Mouse (Mus musculus): ENCODE measurements around the gene Zfp524. TPM values are rescaled to one million over a fixed set of nuclear protein-coding genes. Genes with fewer than 3 reads are reported as not detected.
A peak's percentile ranks its signal among the peaks of the same experiment; 100 is the strongest.

Zfp524 gene
- polyA plus RNA-seq, 1 experiment from 2014 or later, result 8.2 TPM

- peak; percentile 93 for DNase-seq (ENCODE audit: low spot score)
- Histone ChIP-seq H3K4me3 (peak within 1 kb of the TSS; percentile 81), H3K4me1 (peaks cover 4% of the 10 kb centered on the region; the same call in 1 of the 2 replicates), H3K36me3 (peaks cover 40% of the 10 kb centered on the region), H3K9me3 (replicated peaks) (0 out of 2 replicates have a peak, but pooled peaks cover 7% of the 10 kb centered on the region), H3K27ac (peak within 1 kb of the TSS; percentile 98), H3K27me3 (ENCODE audit: low read depth, poor library complexity, severe bottlenecking) (no peaks in the 10 kb centered on the region)
- under 1% methylated on average over 48 of the region's 48 CpGs for whole genome bisulfite sequencing
These were observed 24.0 kb downstream of the Zfp524 start, which contains the start of gene Zfp784 for GRCm38 (mm10) chr7:5038109-5038732. TSS of gene Zfp784 (minus strand) at chr7:5038446.

- Histone ChIP-seq H3K36me3 (peaks cover 33% of the 10 kb centered on the region), H3K4me3 (peak overlapping the region; percentile 81), H3K9me3 (replicated peaks) (0 out of 2 replicates have a peak, but pooled peaks cover 7% of the 10 kb centered on the region), H3K27me3 (ENCODE audit: low read depth, poor library complexity, severe bottlenecking) (no peaks in the 10 kb centered on the region), H3K4me1 (peaks cover 4% of the 10 kb centered on the region; the same call in 1 of the 2 replicates), H3K27ac (peak overlapping the region; percentile 98)
- 49% methylated on average over 5 of the region's 5 CpGs for WGBS
- DNase-seq (ENCODE audit: low spot score), result no peak
These were observed 24.7 kb downstream of the Zfp524 start for GRCm38 (mm10) chr7:5038940-5039339.

- 86% methylated on average over 2 of the region's 2 CpGs for WGBS
- Histone ChIP-seq H3K4me1 (no peaks in the 10 kb centered on the region), H3K27me3 (ENCODE audit: low read depth, poor library complexity, severe bottlenecking) (no peaks in the 10 kb centered on the region), H3K27ac (no peak overlapping the region), H3K4me3 (no peak overlapping the region), H3K36me3 (peaks cover 5% of the 10 kb centered on the region; the same call in 1 of the 2 replicates), H3K9me3 (replicated peaks) (no peaks in the 10 kb centered on the region)
- DNase-seq (ENCODE audit: low spot score), result no peak
These were observed 30.8 kb downstream of the Zfp524 start for GRCm38 (mm10) chr7:5044981-5045380.

- no peak overlapping the region for H3K27ac ChIP-seq
- H3K4me3 ChIP-seq, result no peak overlapping the region
- H3K27me3 ChIP-seq (ENCODE audit: low read depth, poor library complexity, severe bottlenecking), result no peaks in the 10 kb centered on the region
- H3K4me1 ChIP-seq, result peaks cover 7% of the 10 kb centered on the region
- no peaks in the 10 kb centered on the region for H3K9me3 ChIP-seq (replicated peaks)
- peaks cover 4% of the 10 kb centered on the region; the same call in 1 of the 2 replicates for H3K36me3 ChIP-seq
- 76% methylated on average over 2 of the region's 2 CpGs for WGBS
- DNase-seq (ENCODE audit: low spot score), result no peak
These were observed 31.9 kb downstream of the Zfp524 start for GRCm38 (mm10) chr7:5046112-5046511.

GRCm38 (mm10) chr7:5047313-5047712 is 33.1 kb downstream of the Zfp524 start:
- no peaks in the 10 kb centered on the region for H3K9me3 ChIP-seq (replicated peaks)
- H3K4me3 ChIP-seq, result no peak overlapping the region
- no peak overlapping the region for H3K27ac ChIP-seq
- 30% methylated on average over 2 of the region's 2 CpGs for WGBS
- H3K4me1 ChIP-seq, result peaks cover 16% of the 10 kb centered on the region
- no peak for DNase-seq (ENCODE audit: low spot score)
- peaks cover 8% of the 10 kb centered on the region for H3K27me3 ChIP-seq (ENCODE audit: low read depth, poor library complexity, severe bottlenecking)
- no peaks in the 10 kb centered on the region for H3K36me3 ChIP-seq

- Histone ChIP-seq H3K27me3 (ENCODE audit: low read depth, poor library complexity, severe bottlenecking) (peaks cover 50% of the 10 kb centered on the region), H3K4me3 (peak within 1 kb of the TSS; percentile 92)
- WGBS, result 2% methylated on average over 65 of the region's 65 CpGs
These were observed 37.3 kb downstream of the Zfp524 start, which contains the start of gene Zfp580 for GRCm38 (mm10) chr7:5051193-5052192. TSS of gene Zfp580 (plus strand) at chr7:5051538.

GRCm38 (mm10) chr7:5052438-5052837 is 38.2 kb downstream of the Zfp524 start:
- H3K9me3 ChIP-seq (replicated peaks), result no peaks in the 10 kb centered on the region; the same call in 1 of the 2 replicates
- H3K27ac ChIP-seq, result no peak overlapping the region
- peak overlapping the region; percentile 92 for H3K4me3 ChIP-seq
- no peak for DNase-seq (ENCODE audit: low spot score)
- WGBS, result 6% methylated on average over 12 of the region's 12 CpGs
- peaks cover 59% of the 10 kb centered on the region for H3K27me3 ChIP-seq (ENCODE audit: low read depth, poor library complexity, severe bottlenecking)
- no peaks in the 10 kb centered on the region for H3K36me3 ChIP-seq
- peaks cover 46% of the 10 kb centered on the region for H3K4me1 ChIP-seq

More at GRCm38 (mm10) chr7:5051193-5052192, 37.3 kb downstream of the Zfp524 start, which contains the start of gene Zfp580:
- no peaks in the 10 kb centered on the region for H3K9me3 ChIP-seq (replicated peaks)
- DNase-seq (ENCODE audit: low spot score), result peak; percentile 91
- peaks cover 37% of the 10 kb centered on the region for H3K4me1 ChIP-seq
- peak within 1 kb of the TSS; percentile 93 for H3K27ac ChIP-seq
- H3K36me3 ChIP-seq, result no peaks in the 10 kb centered on the region

GRCm38 (mm10) chr7:5052931-5053343 is 38.7 kb downstream of the Zfp524 start:
- peaks cover 48% of the 10 kb centered on the region for H3K4me1 ChIP-seq
- 4% methylated on average over 45 of the region's 45 CpGs for WGBS

GRCm38 (mm10) chr7:5053456-5054179 is 39.4 kb downstream of the Zfp524 start:
- no peaks in the 10 kb centered on the region; the same call in 1 of the 2 replicates for H3K9me3 ChIP-seq (replicated peaks)
- no peaks in the 10 kb centered on the region for H3K36me3 ChIP-seq
- peak overlapping the region; percentile 92 for H3K4me3 ChIP-seq
- WGBS, result 7% methylated on average over 32 of the region's 32 CpGs
- peaks cover 48% of the 10 kb centered on the region for H3K4me1 ChIP-seq
- H3K27ac ChIP-seq, result 0 out of 2 replicates have a peak overlapping the region, but pooled peaks have one; percentile 19
- DNase-seq (ENCODE audit: low spot score), result peak; percentile 46
- peaks cover 71% of the 10 kb centered on the region for H3K27me3 ChIP-seq (ENCODE audit: low read depth, poor library complexity, severe bottlenecking)

More at GRCm38 (mm10) chr7:5052931-5053343, 38.7 kb downstream of the Zfp524 start:
- peaks cover 64% of the 10 kb centered on the region for H3K27me3 ChIP-seq (ENCODE audit: low read depth, poor library complexity, severe bottlenecking)
- peak overlapping the region; percentile 26; the same call in 1 of the 2 replicates for H3K27ac ChIP-seq
- H3K9me3 ChIP-seq (replicated peaks), result no peaks in the 10 kb centered on the region; the same call in 1 of the 2 replicates
- H3K36me3 ChIP-seq, result no peaks in the 10 kb centered on the region
- DNase-seq (ENCODE audit: low spot score), result peak; percentile 56
- H3K4me3 ChIP-seq, result peak overlapping the region; percentile 92

GRCm38 (mm10) chr7:5056651-5057263 is 42.5 kb downstream of the Zfp524 start:
- Histone ChIP-seq H3K27me3 (ENCODE audit: low read depth, poor library complexity, severe bottlenecking) (peaks cover 74% of the 10 kb centered on the region), H3K27ac (peak overlapping the region; percentile 80), H3K4me1 (peaks cover 49% of the 10 kb centered on the region), H3K4me3 (peak overlapping the region; percentile 59), H3K9me3 (replicated peaks) (no peaks in the 10 kb centered on the region; the same call in 1 of the 2 replicates), H3K36me3 (no peaks in the 10 kb centered on the region)
- peak; percentile 70 for DNase-seq (ENCODE audit: low spot score)
- 3% methylated on average over 54 of the region's 55 CpGs for WGBS

GRCm38 (mm10) chr7:5057381-5057780 is 43.2 kb downstream of the Zfp524 start:
- Histone ChIP-seq H3K9me3 (replicated peaks) (no peaks in the 10 kb centered on the region; the same call in 1 of the 2 replicates), H3K27ac (0 out of 2 replicates have a peak overlapping the region, but pooled peaks have one; percentile 80), H3K4me3 (peak overlapping the region; percentile 59), H3K36me3 (no peaks in the 10 kb centered on the region), H3K27me3 (ENCODE audit: low read depth, poor library complexity, severe bottlenecking) (peaks cover 68% of the 10 kb centered on the region), H3K4me1 (peaks cover 43% of the 10 kb centered on the region)
- 33% methylated on average over 8 of the region's 8 CpGs for WGBS
- no peak for DNase-seq (ENCODE audit: low spot score)

Measured in limb, embryonic 10.5 days (tissue).